Mouse (Mus musculus): ENCODE data around the gene Heatr3. TPM values are rescaled to one million over a fixed set of nuclear protein-coding genes. Genes with fewer than 3 reads are reported as not detected.
A peak's percentile ranks its signal among the peaks of the same experiment; 100 is the strongest.

Heatr3 gene
- polyA plus RNA-seq, 1 experiment from 2014 or later: 55.8 TPM

GRCm38 (mm10) chr8:88139256-88139655 is 1.6 kb downstream of the Heatr3 start:
- no peak overlapping the region for H3K27ac ChIP-seq
- no peaks in the 10 kb centered on the region for H3K27me3 ChIP-seq
- H3K4me2 ChIP-seq: 0 out of 2 replicates have a peak overlapping the region, but pooled peaks have one; percentile 79
- H3K9me3 ChIP-seq: no peaks in the 10 kb centered on the region
- H3K4me1 ChIP-seq: peaks cover 13% of the 10 kb centered on the region
- H3K36me3 ChIP-seq: peaks cover 58% of the 10 kb centered on the region
- no peak for ATAC-seq (ENCODE audit: insufficient number of reproducible peaks, insufficient read depth, low FRiP score, low TSS enrichment, low read depth)
- 0 out of 2 replicates have a peak overlapping the region, but pooled peaks have one; percentile 9 for H3K4me3 ChIP-seq
- H3K9ac ChIP-seq: no peak overlapping the region
- WGBS: 91% methylated on average over 3 of the region's 3 CpGs

- ATAC-seq (ENCODE audit: insufficient number of reproducible peaks, insufficient read depth, low FRiP score, low TSS enrichment, low read depth): no peak
- no peak overlapping the region for H3K4me2 ChIP-seq
- WGBS: 88% methylated on average over 3 of the region's 3 CpGs
- no peak overlapping the region for H3K4me3 ChIP-seq
- H3K27ac ChIP-seq: no peak overlapping the region
- H3K9ac ChIP-seq: no peak overlapping the region
- H3K4me1 ChIP-seq: peaks cover 13% of the 10 kb centered on the region
- no peaks in the 10 kb centered on the region for H3K27me3 ChIP-seq
- no peaks in the 10 kb centered on the region for H3K9me3 ChIP-seq
- H3K36me3 ChIP-seq: peaks cover 57% of the 10 kb centered on the region
Measured at GRCm38 (mm10) chr8:88141629-88142028, 4.0 kb downstream of the Heatr3 start.

- H3K9me3 ChIP-seq: no peaks in the 10 kb centered on the region
- ATAC-seq (ENCODE audit: insufficient number of reproducible peaks, insufficient read depth, low FRiP score, low TSS enrichment, low read depth): no peak
- H3K4me2 ChIP-seq: no peak overlapping the region
- 89% methylated on average over 5 of the region's 5 CpGs for WGBS
- H3K27me3 ChIP-seq: no peaks in the 10 kb centered on the region
- no peak overlapping the region for H3K9ac ChIP-seq
- peaks cover 6% of the 10 kb centered on the region; the same call in 1 of the 2 replicates for H3K4me1 ChIP-seq
- H3K36me3 ChIP-seq: peaks cover 74% of the 10 kb centered on the region
- H3K4me3 ChIP-seq: no peak overlapping the region
- no peak overlapping the region for H3K27ac ChIP-seq
Measured at GRCm38 (mm10) chr8:88144041-88144440, 6.4 kb downstream of the Heatr3 start.

GRCm38 (mm10) chr8:88150910-88151371 is 13.3 kb downstream of the Heatr3 start:
- Histone ChIP-seq H3K4me3 (no peak overlapping the region), H3K27me3 (no peaks in the 10 kb centered on the region), H3K9me3 (no peaks in the 10 kb centered on the region), H3K27ac (no peak overlapping the region), H3K36me3 (peaks cover 84% of the 10 kb centered on the region), H3K4me1 (no peaks in the 10 kb centered on the region), H3K9ac (no peak overlapping the region), H3K4me2 (no peak overlapping the region)
- WGBS: 95% methylated on average over 6 of the region's 6 CpGs
- no peak for ATAC-seq (ENCODE audit: insufficient number of reproducible peaks, insufficient read depth, low FRiP score, low TSS enrichment, low read depth)

- H3K36me3 ChIP-seq: peaks cover 89% of the 10 kb centered on the region
Measured at GRCm38 (mm10) chr8:88160237-88160995, 22.8 kb downstream of the Heatr3 start.

GRCm38 (mm10) chr8:88161439-88161838 is 23.8 kb downstream of the Heatr3 start:
- Histone ChIP-seq H3K36me3 (peaks cover 89% of the 10 kb centered on the region), H3K4me1 (no peaks in the 10 kb centered on the region), H3K27me3 (no peaks in the 10 kb centered on the region), H3K9ac (no peak overlapping the region), H3K4me2 (no peak overlapping the region), H3K27ac (no peak overlapping the region), H3K9me3 (no peaks in the 10 kb centered on the region), H3K4me3 (no peak overlapping the region)
- ATAC-seq (ENCODE audit: insufficient number of reproducible peaks, insufficient read depth, low FRiP score, low TSS enrichment, low read depth): no peak
- 74% methylated on average over 5 of the region's 5 CpGs for WGBS

More at GRCm38 (mm10) chr8:88160237-88160995, 22.8 kb downstream of the Heatr3 start:
- 90% methylated on average over 10 of the region's 10 CpGs for WGBS
- Histone ChIP-seq H3K4me2 (no peak overlapping the region), H3K9ac (no peak overlapping the region), H3K27me3 (no peaks in the 10 kb centered on the region), H3K27ac (no peak overlapping the region), H3K9me3 (no peaks in the 10 kb centered on the region), H3K4me3 (no peak overlapping the region), H3K4me1 (no peaks in the 10 kb centered on the region)
- no peak for ATAC-seq (ENCODE audit: insufficient number of reproducible peaks, insufficient read depth, low FRiP score, low TSS enrichment, low read depth)

- Histone ChIP-seq H3K27me3 (no peaks in the 10 kb centered on the region), H3K4me3 (no peak overlapping the region), H3K9me3 (no peaks in the 10 kb centered on the region), H3K4me2 (no peak overlapping the region), H3K4me1 (no peaks in the 10 kb centered on the region), H3K9ac (no peak overlapping the region), H3K36me3 (peaks cover 21% of the 10 kb centered on the region), H3K27ac (no peak overlapping the region)
- WGBS: 86% methylated on average over 7 of the region's 7 CpGs
- ATAC-seq (ENCODE audit: insufficient number of reproducible peaks, insufficient read depth, low FRiP score, low TSS enrichment, low read depth): no peak
Measured at GRCm38 (mm10) chr8:88175264-88175663, 37.6 kb downstream of the Heatr3 start.

GRCm38 (mm10) chr8:88177291-88177690 is 39.6 kb downstream of the Heatr3 start:
- no peaks in the 10 kb centered on the region for H3K27me3 ChIP-seq
- no peak overlapping the region for H3K27ac ChIP-seq
- ATAC-seq (ENCODE audit: insufficient number of reproducible peaks, insufficient read depth, low FRiP score, low TSS enrichment, low read depth): no peak
- H3K4me1 ChIP-seq: no peaks in the 10 kb centered on the region
- H3K9me3 ChIP-seq: no peaks in the 10 kb centered on the region
- peaks cover 9% of the 10 kb centered on the region for H3K36me3 ChIP-seq
- no peak overlapping the region for H3K4me3 ChIP-seq
- H3K4me2 ChIP-seq: no peak overlapping the region
- no peak overlapping the region for H3K9ac ChIP-seq
- 93% methylated on average over 8 of the region's 8 CpGs for WGBS

- Histone ChIP-seq H3K27ac (no peak overlapping the region), H3K4me3 (no peak overlapping the region), H3K36me3 (no peaks in the 10 kb centered on the region), H3K9me3 (no peaks in the 10 kb centered on the region), H3K4me2 (no peak overlapping the region), H3K4me1 (no peaks in the 10 kb centered on the region), H3K9ac (no peak overlapping the region), H3K27me3 (no peaks in the 10 kb centered on the region)
- no peak for ATAC-seq (ENCODE audit: insufficient number of reproducible peaks, insufficient read depth, low FRiP score, low TSS enrichment, low read depth)
- 77% methylated on average over 2 of the region's 2 CpGs for WGBS
Measured at GRCm38 (mm10) chr8:88183121-88183520, 45.5 kb downstream of the Heatr3 start.

GRCm38 (mm10) chr8:88184914-88185313 is 47.3 kb downstream of the Heatr3 start:
- no peak overlapping the region for H3K9ac ChIP-seq
- no peaks in the 10 kb centered on the region for H3K36me3 ChIP-seq
- no peak overlapping the region for H3K4me2 ChIP-seq
- ATAC-seq (ENCODE audit: insufficient number of reproducible peaks, insufficient read depth, low FRiP score, low TSS enrichment, low read depth): no peak
- H3K27ac ChIP-seq: no peak overlapping the region
- H3K27me3 ChIP-seq: no peaks in the 10 kb centered on the region
- H3K9me3 ChIP-seq: no peaks in the 10 kb centered on the region
- WGBS: 90% methylated on average over 1 of the region's 1 CpGs
- no peak overlapping the region for H3K4me3 ChIP-seq
- H3K4me1 ChIP-seq: no peaks in the 10 kb centered on the region

GRCm38 (mm10) chr8:88185716-88186115 is 48.1 kb downstream of the Heatr3 start:
- H3K9ac ChIP-seq: no peak overlapping the region
- no peak overlapping the region for H3K27ac ChIP-seq
- no peaks in the 10 kb centered on the region for H3K27me3 ChIP-seq
- H3K4me2 ChIP-seq: no peak overlapping the region
- no peaks in the 10 kb centered on the region for H3K4me1 ChIP-seq
- H3K36me3 ChIP-seq: no peaks in the 10 kb centered on the region
- H3K9me3 ChIP-seq: no peaks in the 10 kb centered on the region
- no peak overlapping the region for H3K4me3 ChIP-seq
- 75% methylated on average over 6 of the region's 6 CpGs for WGBS
- no peak for ATAC-seq (ENCODE audit: insufficient number of reproducible peaks, insufficient read depth, low FRiP score, low TSS enrichment, low read depth)

- H3K27me3 ChIP-seq: no peaks in the 10 kb centered on the region
- whole genome bisulfite sequencing: 59% methylated on average over 3 of the region's 3 CpGs
- H3K4me3 ChIP-seq: no peak overlapping the region
- H3K27ac ChIP-seq: no peak overlapping the region
- H3K4me1 ChIP-seq: peaks cover 24% of the 10 kb centered on the region
- ATAC-seq (ENCODE audit: insufficient number of reproducible peaks, insufficient read depth, low FRiP score, low TSS enrichment, low read depth): no peak
- H3K9ac ChIP-seq: no peak overlapping the region
- H3K9me3 ChIP-seq: no peaks in the 10 kb centered on the region
- no peaks in the 10 kb centered on the region for H3K36me3 ChIP-seq
- no peak overlapping the region for H3K4me2 ChIP-seq
Measured at GRCm38 (mm10) chr8:88197328-88197727, 59.7 kb downstream of the Heatr3 start.

Measured in embryonic facial prominence, embryonic 13.5 days (tissue).